Mouse (Mus musculus) bone marrow, adult 2 months (tissue): ENCODE results near the gene Ccdc186.

Experiments used
- CTCF ChIP-seq: fragments of 200-500 bp; IDR thresholded peaks from 2 replicates; pipeline ENCODE4 v1.5.1; 2011; ENCODE audit warnings: low read length, control low read depth; ENCODE audit not compliant: control insufficient read depth, insufficient read depth
- POLR2A ChIP-seq: fragments of 200-500 bp; IDR thresholded peaks from 2 replicates; pipeline ENCODE4 v1.6.1; 2011; ENCODE audit warnings: low read depth, mild to moderate bottlenecking, control low read depth, low read length, borderline replicate concordance; ENCODE audit not compliant: control insufficient read depth

DNA sequence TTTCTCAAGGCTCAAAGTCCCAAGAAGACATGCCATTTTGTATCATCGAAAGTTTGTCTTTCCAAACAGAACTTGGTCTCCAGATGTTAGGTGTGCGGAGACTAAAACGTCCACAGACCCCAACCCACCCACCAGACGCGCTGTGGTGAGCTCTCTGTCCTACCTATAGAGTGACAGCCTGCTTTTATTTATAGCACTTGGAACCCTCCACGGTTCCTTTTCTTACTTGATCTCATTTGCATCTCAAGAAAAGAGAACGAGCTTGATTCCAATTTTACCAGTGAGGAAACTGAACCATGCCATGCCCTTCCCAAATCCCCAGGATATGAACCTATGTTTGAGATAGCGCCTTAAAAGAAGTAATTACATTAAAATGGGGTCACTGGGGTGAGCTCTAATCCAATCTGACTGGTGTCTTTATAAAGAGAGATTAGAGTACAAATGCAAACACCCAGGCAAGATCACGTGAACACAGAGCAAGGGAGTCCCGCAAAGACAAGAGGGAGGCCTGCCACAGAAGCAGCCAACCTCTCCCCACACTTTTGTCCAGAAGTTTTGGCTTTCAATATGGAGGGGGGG is 48.5 kb downstream of the Ccdc186 start:
- TF ChIP-seq CTCF = no peak
- no peak for TF ChIP-seq POLR2A
